1 mouse cellular context compared by ENCODE assay signal in the genomic region with DNA sequence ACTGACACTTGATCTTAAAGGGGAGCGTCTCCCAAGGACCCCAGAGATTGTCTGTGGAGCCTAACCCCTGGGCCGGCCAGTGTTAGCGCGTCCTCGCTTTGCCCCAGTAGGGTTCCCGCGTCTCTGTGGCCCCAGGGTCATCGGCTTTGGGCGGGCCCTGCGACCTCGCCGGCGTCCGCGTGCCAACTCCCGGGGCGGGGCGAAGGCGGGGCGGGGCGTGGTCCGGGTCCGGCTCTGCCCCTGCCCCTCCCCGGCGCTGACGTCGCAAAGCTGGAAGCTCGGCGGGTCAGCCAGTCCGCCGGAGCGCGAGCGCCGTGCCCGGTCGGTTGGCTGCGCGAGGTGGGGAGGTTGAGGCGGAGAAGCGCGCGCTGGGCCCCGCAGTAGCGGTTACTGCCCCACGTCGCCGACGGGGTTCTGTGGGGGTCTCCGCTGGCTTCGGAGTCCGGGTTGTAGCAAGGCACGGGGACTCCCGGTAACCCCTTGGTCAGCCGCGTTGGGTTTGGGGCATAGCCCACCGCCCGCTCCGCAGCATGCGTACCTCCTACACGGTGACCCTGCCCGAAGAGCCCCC.
TF ChIP-seq lines count a peak whose summit lies in the region.

No protein-coding gene starts in this region.

TF ChIP-seq in C2C12, 6 proteins besides CTCF, POLR2A, EP300 and RAD21:
- no peak for TF ChIP-seq MAX (IDR thresholded peaks at IDR 0.05)
- TF ChIP-seq USF1 (IDR thresholded peaks at IDR 0.05; ENCODE audit: low read depth): no peak
- no peak for TF ChIP-seq FOSL1 (IDR thresholded peaks at IDR 0.05; ENCODE audit: insufficient read depth, low read length, poor library complexity, severe bottlenecking)
- TF ChIP-seq MYOG (IDR thresholded peaks at IDR 0.05; ENCODE audit: control insufficient read depth, extremely low read depth, insufficient read length): no peak
